Mouse (Mus musculus) kidney, embryonic 16.5 days (tissue): ENCODE measurements around the gene Zcchc2. TPM values are rescaled to one million over a fixed set of nuclear protein-coding genes. Genes with fewer than 3 reads are reported as not detected.

Experiments used
- ATAC-seq: fragments of 200-750 bp; cut with Nextera tagmentation; 2 replicates; pipeline ENCODE4 v1.8.0; 2017; ENCODE audit warnings: moderate TSS enrichment; ENCODE audit not compliant: low FRiP score, low TSS enrichment
- H3K27ac ChIP-seq: fragments of 300-500 bp; sonication (generic); 2 replicates; pipeline ENCODE4 v1.5.1; 2014; ENCODE audit warnings: low read length
- H3K27me3 ChIP-seq: fragments of 300-500 bp; sonication (generic); 2 replicates; pipeline ENCODE4 v1.6.1; 2014; ENCODE audit warnings: low read length, control low read depth, mixed read lengths; ENCODE audit not compliant: insufficient read depth
- H3K36me3 ChIP-seq: fragments of 300-500 bp; sonication (generic); 2 replicates; pipeline ENCODE4 v1.6.1; 2014; ENCODE audit warnings: low read length, control low read depth, mixed read lengths; ENCODE audit not compliant: insufficient read depth
- H3K4me1 ChIP-seq: fragments of 300-500 bp; sonication (generic); 2 replicates; pipeline ENCODE4 v1.6.1; 2014; ENCODE audit warnings: low read length, control low read depth, mixed read lengths; ENCODE audit not compliant: insufficient read depth
- H3K4me2 ChIP-seq: fragments of 300-500 bp; sonication (generic); replicated peaks from 2 replicates; pipeline ENCODE4 v1.6.1; 2014; ENCODE audit warnings: low read depth, low read length
- H3K4me3 ChIP-seq: fragments of 300-500 bp; sonication (generic); 2 replicates; pipeline ENCODE4 v1.5.1; 2014; ENCODE audit warnings: mild to moderate bottlenecking, low read length
- H3K9ac ChIP-seq: fragments of 300-500 bp; sonication (generic); replicated peaks from 2 replicates; pipeline ENCODE4 v1.6.1; 2014; ENCODE audit warnings: low read length
- H3K9me3 ChIP-seq: fragments of 300-500 bp; sonication (generic); 2 replicates; pipeline ENCODE4 v1.6.1; 2016; ENCODE audit warnings: low read length, control low read depth
- WGBS: fragments of 180-500 bp; shearing (Covaris S2); extraction: QIAGEN DNeasy Blood & Tissue Kit; methylation state at CpG from one replicate; pipeline ENCODE4 v1.1.7; 2014; 5-methylcytosine and 5-hydroxymethylcytosine counted together
- polyA plus RNA-seq: library from polyadenylated mRNA; unstranded; fragments of >200 nt; fragmentation: Nextera tagmentation; extraction: Ambion mirVana; gene quantifications from 2 replicates; pipeline ENCODE4 v1.2.1, GENCODE M21; 2015

Gene Zcchc2
- 3.0 and 3.8 TPM in 2 replicates for polyA plus RNA-seq

GRCm38 (mm10) chr1:105990138-105990821, at the start of gene Zcchc2:
TSS of gene Zcchc2 (plus strand) at chr1:105990406.
- no peaks in the 10 kb centered on the region for H3K27me3 ChIP-seq
- H3K9ac ChIP-seq, result peak within 1 kb of the TSS; percentile 88
- ATAC-seq, result peak; percentile 95
- H3K27ac ChIP-seq, result peak within 1 kb of the TSS; percentile 97
- H3K4me1 ChIP-seq, result peaks cover 40% of the 10 kb centered on the region
- no peaks in the 10 kb centered on the region for H3K36me3 ChIP-seq
- under 1% methylated on average over 61 of the region's 83 CpGs for WGBS
- no peaks in the 10 kb centered on the region for H3K9me3 ChIP-seq
- H3K4me2 ChIP-seq, result peak within 1 kb of the TSS; percentile 84
- H3K4me3 ChIP-seq, result peak within 1 kb of the TSS; percentile 65

GRCm38 (mm10) chr1:105944927-105945580, 45.2 kb upstream of the Zcchc2 start:
- Histone ChIP-seq H3K4me3 (no peak overlapping the region), H3K9me3 (no peaks in the 10 kb centered on the region), H3K4me2 (no peak overlapping the region), H3K36me3 (no peaks in the 10 kb centered on the region), H3K27me3 (no peaks in the 10 kb centered on the region), H3K4me1 (no peaks in the 10 kb centered on the region), H3K9ac (no peak overlapping the region), H3K27ac (no peak overlapping the region)
- 80% methylated on average over 10 of the region's 10 CpGs for WGBS
- ATAC-seq, result no peak

GRCm38 (mm10) chr1:105946581-105947540, 43.3 kb upstream of the Zcchc2 start:
- WGBS, result 71% methylated on average over 13 of the region's 13 CpGs
- H3K27ac ChIP-seq, result no peak overlapping the region
- H3K36me3 ChIP-seq, result no peaks in the 10 kb centered on the region
- no peak overlapping the region for H3K9ac ChIP-seq
- no peaks in the 10 kb centered on the region for H3K27me3 ChIP-seq
- ATAC-seq, result no peak
- H3K4me3 ChIP-seq, result no peak overlapping the region
- H3K4me1 ChIP-seq, result no peaks in the 10 kb centered on the region
- H3K9me3 ChIP-seq, result no peaks in the 10 kb centered on the region
- no peak overlapping the region for H3K4me2 ChIP-seq

GRCm38 (mm10) chr1:105948352-105948751, 41.9 kb upstream of the Zcchc2 start:
- no peak overlapping the region for H3K4me2 ChIP-seq
- no peak overlapping the region for H3K4me3 ChIP-seq
- H3K36me3 ChIP-seq, result no peaks in the 10 kb centered on the region
- H3K27ac ChIP-seq, result no peak overlapping the region
- WGBS, result 57% methylated on average over 6 of the region's 6 CpGs
- H3K4me1 ChIP-seq, result no peaks in the 10 kb centered on the region
- no peaks in the 10 kb centered on the region for H3K9me3 ChIP-seq
- ATAC-seq, result peak; percentile 53
- H3K27me3 ChIP-seq, result no peaks in the 10 kb centered on the region
- H3K9ac ChIP-seq, result no peak overlapping the region

GRCm38 (mm10) chr1:105953588-105953987, 36.6 kb upstream of the Zcchc2 start:
- no peak for ATAC-seq

GRCm38 (mm10) chr1:105954047-105954446, 36.2 kb upstream of the Zcchc2 start:
- Histone ChIP-seq H3K4me3 (no peak overlapping the region), H3K4me2 (no peak overlapping the region), H3K9ac (no peak overlapping the region), H3K36me3 (no peaks in the 10 kb centered on the region; the same call in 1 of the 2 replicates), H3K27me3 (no peaks in the 10 kb centered on the region), H3K27ac (no peak overlapping the region), H3K9me3 (peaks cover 3% of the 10 kb centered on the region), H3K4me1 (no peaks in the 10 kb centered on the region)
- ATAC-seq, result no peak

More at GRCm38 (mm10) chr1:105953588-105953987, 36.6 kb upstream of the Zcchc2 start:
- Histone ChIP-seq H3K27ac (no peak overlapping the region), H3K4me1 (no peaks in the 10 kb centered on the region), H3K36me3 (no peaks in the 10 kb centered on the region; the same call in 1 of the 2 replicates), H3K27me3 (no peaks in the 10 kb centered on the region), H3K4me2 (no peak overlapping the region), H3K4me3 (no peak overlapping the region), H3K9ac (no peak overlapping the region), H3K9me3 (peaks cover 3% of the 10 kb centered on the region)
- WGBS, result 52% methylated on average over 2 of the region's 2 CpGs

- Histone ChIP-seq H3K4me3 (no peak overlapping the region), H3K9me3 (peaks cover 3% of the 10 kb centered on the region), H3K27ac (no peak overlapping the region), H3K4me2 (no peak overlapping the region), H3K36me3 (no peaks in the 10 kb centered on the region; the same call in 1 of the 2 replicates), H3K9ac (no peak overlapping the region), H3K4me1 (no peaks in the 10 kb centered on the region), H3K27me3 (no peaks in the 10 kb centered on the region)
- WGBS, result 43% methylated on average over 5 of the region's 5 CpGs
- ATAC-seq, result no peak; the same call in 1 of the 2 replicates
Measured at GRCm38 (mm10) chr1:105956057-105956456, 34.1 kb upstream of the Zcchc2 start.

GRCm38 (mm10) chr1:105961472-105961871, 28.7 kb upstream of the Zcchc2 start:
- ATAC-seq, result peak; percentile 68; the same call in 1 of the 2 replicates
- no peaks in the 10 kb centered on the region for H3K36me3 ChIP-seq
- no peak overlapping the region for H3K27ac ChIP-seq
- no peak overlapping the region for H3K9ac ChIP-seq
- H3K4me2 ChIP-seq, result no peak overlapping the region
- H3K4me3 ChIP-seq, result no peak overlapping the region
- no peaks in the 10 kb centered on the region; the same call in 1 of the 2 replicates for H3K4me1 ChIP-seq
- 43% methylated on average over 4 of the region's 4 CpGs for WGBS
- H3K27me3 ChIP-seq, result no peaks in the 10 kb centered on the region
- no peaks in the 10 kb centered on the region for H3K9me3 ChIP-seq

- Histone ChIP-seq H3K4me2 (no peak overlapping the region), H3K27ac (no peak overlapping the region)
Measured at GRCm38 (mm10) chr1:105962084-105962818, 28.0 kb upstream of the Zcchc2 start.

More at GRCm38 (mm10) chr1:105962084-105962818, 28.0 kb upstream of the Zcchc2 start:
- H3K9me3 ChIP-seq, result no peaks in the 10 kb centered on the region
- no peak overlapping the region for H3K9ac ChIP-seq
- ATAC-seq, result peak; percentile 74
- H3K27me3 ChIP-seq, result no peaks in the 10 kb centered on the region
- WGBS, result 77% methylated on average over 7 of the region's 7 CpGs
- no peaks in the 10 kb centered on the region; the same call in 1 of the 2 replicates for H3K4me1 ChIP-seq
- no peaks in the 10 kb centered on the region for H3K36me3 ChIP-seq
- no peak overlapping the region for H3K4me3 ChIP-seq
